Mouse (Mus musculus): ENCODE results near the gene Dnase1. TPM values are rescaled to one million over a fixed set of nuclear protein-coding genes. Genes with fewer than 3 reads are reported as not detected.
A peak's percentile ranks its signal among the peaks of the same experiment; 100 is the strongest.
"Not testable (repeated sequence)": the region's sequence is repeated elsewhere in the genome, so short reads cannot be mapped to it uniquely, and the experiment has no call there.

Dnase1 gene
- polyA plus RNA-seq (2016; fragmentation: Nextera tagmentation; extraction: Ambion mirVana), result 3.4 and 5.0 TPM in 2 replicates

- no peaks in the 10 kb centered on the region for H3K27me3 ChIP-seq (replicated peaks)
- no peaks in the 10 kb centered on the region for H3K9me3 ChIP-seq (replicated peaks)
- 85% methylated on average over 5 of the region's 5 CpGs for WGBS
- H3K36me3 ChIP-seq, result peaks cover 57% of the 10 kb centered on the region
- no peak within 1 kb of the TSS for H3K9ac ChIP-seq
- H3K27ac ChIP-seq (ENCODE audit: poor library complexity, severe bottlenecking), result no peak within 1 kb of the TSS
- ATAC-seq (ENCODE audit: insufficient number of reproducible peaks, low FRiP score), result no peak
- no peak within 1 kb of the TSS for H3K4me3 ChIP-seq
- no peak within 1 kb of the TSS for H3K4me2 ChIP-seq
- peaks cover 8% of the 10 kb centered on the region for H3K4me1 ChIP-seq (replicated peaks)
Measured at GRCm38 (mm10) chr16:4036807-4037206, at the start of gene Dnase1. Gene Dnase1 (plus strand): TSS chr16:4036942.

GRCm38 (mm10) chr16:3988410-3988809 lies 48.3 kb upstream of the Dnase1 start:
- WGBS, result 87% methylated on average over 4 of the region's 4 CpGs
- H3K27ac ChIP-seq (ENCODE audit: poor library complexity, severe bottlenecking), result no peak overlapping the region
- no peak overlapping the region for H3K4me2 ChIP-seq
- H3K27me3 ChIP-seq (replicated peaks), result no peaks in the 10 kb centered on the region
- H3K9me3 ChIP-seq (replicated peaks), result no peaks in the 10 kb centered on the region
- H3K9ac ChIP-seq, result no peak overlapping the region
- ATAC-seq (ENCODE audit: insufficient number of reproducible peaks, low FRiP score), result no peak
- peaks cover 100% of the 10 kb centered on the region for H3K36me3 ChIP-seq
- H3K4me3 ChIP-seq, result no peak overlapping the region
- no peaks in the 10 kb centered on the region for H3K4me1 ChIP-seq (replicated peaks)

GRCm38 (mm10) chr16:4003489-4004398 lies 33.0 kb upstream of the Dnase1 start, which contains the start of gene Slx4:
Gene Slx4 (minus strand): TSS chr16:4003770.
- Histone ChIP-seq H3K9me3 (replicated peaks) (peaks cover 5% of the 10 kb centered on the region; the same call in 1 of the 2 replicates), H3K4me2 (peak within 1 kb of the TSS; percentile 96), H3K4me1 (replicated peaks) (peaks cover 14% of the 10 kb centered on the region), H3K27me3 (replicated peaks) (no peaks in the 10 kb centered on the region), H3K4me3 (peak within 1 kb of the TSS; percentile 89), H3K36me3 (peaks cover 27% of the 10 kb centered on the region), H3K27ac (ENCODE audit: poor library complexity, severe bottlenecking) (peak within 1 kb of the TSS; percentile 81), H3K9ac (peak within 1 kb of the TSS; percentile 95)
- ATAC-seq (ENCODE audit: insufficient number of reproducible peaks, low FRiP score), result peak; percentile 96
- WGBS, result 2% methylated on average over 58 of the region's 58 CpGs

GRCm38 (mm10) chr16:4012882-4013570 lies 23.7 kb upstream of the Dnase1 start:
- no peaks in the 10 kb centered on the region for H3K27me3 ChIP-seq (replicated peaks)
- 53% methylated on average over 4 of the region's 4 CpGs for WGBS
- no peak overlapping the region for H3K4me2 ChIP-seq
- no peak for ATAC-seq (ENCODE audit: insufficient number of reproducible peaks, low FRiP score)
- H3K9me3 ChIP-seq (replicated peaks), result peaks cover 11% of the 10 kb centered on the region
- H3K4me1 ChIP-seq (replicated peaks), result no peaks in the 10 kb centered on the region
- H3K36me3 ChIP-seq, result no peaks in the 10 kb centered on the region
- no peak overlapping the region for H3K4me3 ChIP-seq
- H3K9ac ChIP-seq, result no peak overlapping the region
- H3K27ac ChIP-seq (ENCODE audit: poor library complexity, severe bottlenecking), result no peak overlapping the region

GRCm38 (mm10) chr16:4014040-4014668 lies 22.6 kb upstream of the Dnase1 start:
- Histone ChIP-seq H3K4me2 (no peak overlapping the region), H3K27me3 (replicated peaks) (no peaks in the 10 kb centered on the region), H3K36me3 (no peaks in the 10 kb centered on the region), H3K4me3 (no peak overlapping the region), H3K27ac (ENCODE audit: poor library complexity, severe bottlenecking) (no peak overlapping the region), H3K9me3 (replicated peaks) (peaks cover 7% of the 10 kb centered on the region), H3K4me1 (replicated peaks) (no peaks in the 10 kb centered on the region), H3K9ac (no peak overlapping the region)
- no peak for ATAC-seq (ENCODE audit: insufficient number of reproducible peaks, low FRiP score)
- WGBS, result 77% methylated on average over 5 of the region's 5 CpGs

- H3K4me1 ChIP-seq (replicated peaks); H3K36me3 ChIP-seq; H3K27ac ChIP-seq (ENCODE audit: poor library complexity, severe bottlenecking); H3K4me2 ChIP-seq; H3K9me3 ChIP-seq (replicated peaks); H3K4me3 ChIP-seq; H3K27me3 ChIP-seq (replicated peaks); H3K9ac ChIP-seq; ATAC-seq (ENCODE audit: insufficient number of reproducible peaks, low FRiP score): not testable (repeated sequence)
- WGBS, result 71% methylated on average over 17 of the region's 17 CpGs
Measured at GRCm38 (mm10) chr16:4016786-4017185, 20.0 kb upstream of the Dnase1 start.

- H3K4me3 ChIP-seq; H3K36me3 ChIP-seq; H3K9ac ChIP-seq; H3K27ac ChIP-seq (ENCODE audit: poor library complexity, severe bottlenecking); ATAC-seq (ENCODE audit: insufficient number of reproducible peaks, low FRiP score); H3K9me3 ChIP-seq (replicated peaks); H3K4me1 ChIP-seq (replicated peaks); H3K27me3 ChIP-seq (replicated peaks); H3K4me2 ChIP-seq: not testable (repeated sequence)
- WGBS, result 78% methylated on average over 6 of the region's 6 CpGs
Measured at GRCm38 (mm10) chr16:4017466-4017865, 19.3 kb upstream of the Dnase1 start.

GRCm38 (mm10) chr16:4021241-4021640 lies 15.5 kb upstream of the Dnase1 start:
- Histone ChIP-seq H3K27ac (ENCODE audit: poor library complexity, severe bottlenecking) (no peak overlapping the region), H3K9me3 (replicated peaks) (0 out of 2 replicates have a peak, but pooled peaks cover 3% of the 10 kb centered on the region), H3K4me2 (no peak overlapping the region), H3K4me1 (replicated peaks) (no peaks in the 10 kb centered on the region), H3K4me3 (no peak overlapping the region), H3K27me3 (replicated peaks) (no peaks in the 10 kb centered on the region), H3K9ac (no peak overlapping the region), H3K36me3 (no peaks in the 10 kb centered on the region)
- 79% methylated on average over 1 of the region's 1 CpGs for WGBS
- ATAC-seq (ENCODE audit: insufficient number of reproducible peaks, low FRiP score), result no peak

GRCm38 (mm10) chr16:4022719-4023118 lies 14.0 kb upstream of the Dnase1 start:
- 74% methylated on average over 4 of the region's 4 CpGs for WGBS
- Histone ChIP-seq H3K9ac (no peak overlapping the region), H3K36me3 (no peaks in the 10 kb centered on the region)

GRCm38 (mm10) chr16:4026672-4027071 lies 10.1 kb upstream of the Dnase1 start:
- no peaks in the 10 kb centered on the region for H3K27me3 ChIP-seq (replicated peaks)
- 0 out of 2 replicates have a peak, but pooled peaks cover 6% of the 10 kb centered on the region for H3K9me3 ChIP-seq (replicated peaks)
- ATAC-seq (ENCODE audit: insufficient number of reproducible peaks, low FRiP score), result no peak
- H3K4me3 ChIP-seq, result no peak overlapping the region
- H3K4me2 ChIP-seq, result no peak overlapping the region
- H3K9ac ChIP-seq, result no peak overlapping the region
- H3K36me3 ChIP-seq, result no peaks in the 10 kb centered on the region
- no peaks in the 10 kb centered on the region for H3K4me1 ChIP-seq (replicated peaks)
- WGBS, result 39% methylated on average over 1 of the region's 1 CpGs
- no peak overlapping the region for H3K27ac ChIP-seq (ENCODE audit: poor library complexity, severe bottlenecking)

More at GRCm38 (mm10) chr16:4022719-4023118, 14.0 kb upstream of the Dnase1 start:
- H3K27ac ChIP-seq (ENCODE audit: poor library complexity, severe bottlenecking), result no peak overlapping the region
- no peak overlapping the region for H3K4me3 ChIP-seq
- no peak for ATAC-seq (ENCODE audit: insufficient number of reproducible peaks, low FRiP score)
- no peaks in the 10 kb centered on the region for H3K27me3 ChIP-seq (replicated peaks)
- H3K9me3 ChIP-seq (replicated peaks), result 0 out of 2 replicates have a peak, but pooled peaks cover 3% of the 10 kb centered on the region
- no peaks in the 10 kb centered on the region for H3K4me1 ChIP-seq (replicated peaks)
- H3K4me2 ChIP-seq, result no peak overlapping the region

GRCm38 (mm10) chr16:4027211-4027610 lies 9.5 kb upstream of the Dnase1 start:
- Histone ChIP-seq H3K27me3 (replicated peaks) (no peaks in the 10 kb centered on the region), H3K4me3 (no peak overlapping the region), H3K9me3 (replicated peaks) (0 out of 2 replicates have a peak, but pooled peaks cover 4% of the 10 kb centered on the region), H3K4me2 (no peak overlapping the region), H3K27ac (ENCODE audit: poor library complexity, severe bottlenecking) (no peak overlapping the region), H3K36me3 (no peaks in the 10 kb centered on the region), H3K4me1 (replicated peaks) (no peaks in the 10 kb centered on the region), H3K9ac (no peak overlapping the region)
- no peak for ATAC-seq (ENCODE audit: insufficient number of reproducible peaks, low FRiP score)
- whole genome bisulfite sequencing, result 70% methylated on average over 3 of the region's 3 CpGs

Data from heart, embryonic 12.5 days (tissue).